Mouse (Mus musculus): Measurements from ENCODE around the gene Prps1. TPM values are rescaled to one million over a fixed set of nuclear protein-coding genes. Genes with fewer than 3 reads are reported as not detected.

Gene Prps1
- total RNA-seq (2014; fragmentation: Nextera tagmentation) (86.5 and 96.9 TPM in 2 replicates), total RNA-seq (2017) (98.2 and 101 TPM in 2 replicates)

GRCm38 (mm10) chrX:140456279-140456731 lies at the start of gene Prps1:
Prps1 (plus strand) TSS chrX:140456613.
- ATAC-seq (replicated peaks; ENCODE audit: low FRiP score, low TSS enrichment, poor library complexity, severe bottlenecking): peak; percentile 95

- peak; percentile 64 for ATAC-seq (replicated peaks; ENCODE audit: low FRiP score, low TSS enrichment, poor library complexity, severe bottlenecking)
Observed at GRCm38 (mm10) chrX:140407593-140407992, 48.8 kb upstream of the Prps1 start.

GRCm38 (mm10) chrX:140418467-140418866 lies 37.9 kb upstream of the Prps1 start:
- no peak for ATAC-seq (replicated peaks; ENCODE audit: low FRiP score, low TSS enrichment, poor library complexity, severe bottlenecking)

- no peak for ATAC-seq (replicated peaks; ENCODE audit: low FRiP score, low TSS enrichment, poor library complexity, severe bottlenecking)
Observed at GRCm38 (mm10) chrX:140427124-140427523, 29.3 kb upstream of the Prps1 start.

- 0 out of 2 replicates have a peak, but pooled peaks have one; percentile 50 for ATAC-seq (replicated peaks; ENCODE audit: low FRiP score, low TSS enrichment, poor library complexity, severe bottlenecking)
Observed at GRCm38 (mm10) chrX:140428252-140428651, 28.2 kb upstream of the Prps1 start.

- no peak for ATAC-seq (replicated peaks; ENCODE audit: low FRiP score, low TSS enrichment, poor library complexity, severe bottlenecking)
Observed at GRCm38 (mm10) chrX:140429985-140430384, 26.4 kb upstream of the Prps1 start.

GRCm38 (mm10) chrX:140430506-140430905 lies 25.9 kb upstream of the Prps1 start:
- ATAC-seq (replicated peaks; ENCODE audit: low FRiP score, low TSS enrichment, poor library complexity, severe bottlenecking): no peak

GRCm38 (mm10) chrX:140431981-140432380 lies 24.4 kb upstream of the Prps1 start:
- ATAC-seq (replicated peaks; ENCODE audit: low FRiP score, low TSS enrichment, poor library complexity, severe bottlenecking): no peak

- ATAC-seq (replicated peaks; ENCODE audit: low FRiP score, low TSS enrichment, poor library complexity, severe bottlenecking): no peak
Observed at GRCm38 (mm10) chrX:140432786-140433185, 23.6 kb upstream of the Prps1 start.

- ATAC-seq (replicated peaks; ENCODE audit: low FRiP score, low TSS enrichment, poor library complexity, severe bottlenecking): no peak
Observed at GRCm38 (mm10) chrX:140437906-140438305, 18.5 kb upstream of the Prps1 start.

- ATAC-seq (replicated peaks; ENCODE audit: low FRiP score, low TSS enrichment, poor library complexity, severe bottlenecking): no peak
Observed at GRCm38 (mm10) chrX:140445551-140445950, 10.9 kb upstream of the Prps1 start.

- no peak for ATAC-seq (replicated peaks; ENCODE audit: low FRiP score, low TSS enrichment, poor library complexity, severe bottlenecking)
Observed at GRCm38 (mm10) chrX:140450071-140450470, 6.3 kb upstream of the Prps1 start.

GRCm38 (mm10) chrX:140456751-140457491 lies 508 bp downstream of the Prps1 start:
- peak; percentile 22 for ATAC-seq (replicated peaks; ENCODE audit: low FRiP score, low TSS enrichment, poor library complexity, severe bottlenecking)

- no peak for ATAC-seq (replicated peaks; ENCODE audit: low FRiP score, low TSS enrichment, poor library complexity, severe bottlenecking)
Observed at GRCm38 (mm10) chrX:140457502-140457901, 1.1 kb downstream of the Prps1 start.

GRCm38 (mm10) chrX:140478231-140478630 lies 21.8 kb downstream of the Prps1 start:
- peak; percentile 59 for ATAC-seq (replicated peaks; ENCODE audit: low FRiP score, low TSS enrichment, poor library complexity, severe bottlenecking)

GRCm38 (mm10) chrX:140479171-140479570 lies 22.8 kb downstream of the Prps1 start:
- ATAC-seq (replicated peaks; ENCODE audit: low FRiP score, low TSS enrichment, poor library complexity, severe bottlenecking): peak; percentile 83

GRCm38 (mm10) chrX:140489174-140489573 lies 32.8 kb downstream of the Prps1 start:
- ATAC-seq (replicated peaks; ENCODE audit: low FRiP score, low TSS enrichment, poor library complexity, severe bottlenecking): no peak

- no peak for ATAC-seq (replicated peaks; ENCODE audit: low FRiP score, low TSS enrichment, poor library complexity, severe bottlenecking)
Observed at GRCm38 (mm10) chrX:140490203-140490602, 33.8 kb downstream of the Prps1 start.

GRCm38 (mm10) chrX:140491884-140492571 lies 35.6 kb downstream of the Prps1 start:
- peak; percentile 81 for ATAC-seq (replicated peaks; ENCODE audit: low FRiP score, low TSS enrichment, poor library complexity, severe bottlenecking)

GRCm38 (mm10) chrX:140493527-140494029 lies 37.2 kb downstream of the Prps1 start:
- no peak for ATAC-seq (replicated peaks; ENCODE audit: low FRiP score, low TSS enrichment, poor library complexity, severe bottlenecking)

Data from megakaryocyte-erythroid progenitor cell, adult 5-6 weeks (primary cell).